Mouse (Mus musculus) heart, embryonic 14.5 days (tissue): ENCODE data around the gene Nomo1. TPM values are rescaled to one million over a fixed set of nuclear protein-coding genes. Genes with fewer than 3 reads are reported as not detected.

Experiments used
- ATAC-seq: fragments of 200-750 bp; cut with Nextera tagmentation; 2 replicates; pipeline ENCODE4 v1.8.0; 2017; ENCODE audit warnings: low read depth, moderate TSS enrichment; ENCODE audit not compliant: insufficient number of reproducible peaks, insufficient read depth, low FRiP score
- H3K27ac ChIP-seq, 2 experiments: fragments of 200-500 bp in 1 of 2; fragments of 300-500 bp in 1 of 2; sonication (generic) in 1 of 2; replicated peaks in 1 of 2; 2 replicates each; pipeline ENCODE4 v1.5.1; 2012 to 2014; ENCODE audit warnings: low read depth in 2 of 2, low read length in 2 of 2, control low read depth in 1 of 2, mild to moderate bottlenecking in 1 of 2, mixed read lengths in 1 of 2; ENCODE audit not compliant: control insufficient read depth in 1 of 2, insufficient read depth in 1 of 2
- H3K27me3 ChIP-seq: fragments of 300-500 bp; sonication (generic); 2 replicates; pipeline ENCODE4 v1.6.1; 2014; ENCODE audit warnings: mild to moderate bottlenecking, low read length, control low read depth; ENCODE audit not compliant: control insufficient read depth, insufficient read depth
- H3K36me3 ChIP-seq: fragments of 300-500 bp; sonication (generic); 2 replicates; pipeline ENCODE4 v1.6.1; 2014; ENCODE audit warnings: mild to moderate bottlenecking, control low read depth, low read length, mixed read lengths; ENCODE audit not compliant: control insufficient read depth, insufficient read depth
- H3K4me1 ChIP-seq, 2 experiments: fragments of 200-500 bp in 1 of 2; fragments of 300-500 bp in 1 of 2; sonication (generic) in 1 of 2; 2 replicates each; pipeline ENCODE4 v1.6.1; 2012 to 2014; ENCODE audit warnings: low read length in 2 of 2, control low read depth in 1 of 2, mixed read lengths in 1 of 2; ENCODE audit not compliant: control insufficient read depth in 2 of 2, insufficient read depth in 2 of 2
- H3K4me2 ChIP-seq: fragments of 300-500 bp; sonication (generic); 2 replicates; pipeline ENCODE4 v1.6.1; 2014; ENCODE audit warnings: mild to moderate bottlenecking, low read length
- H3K4me3 ChIP-seq, 2 experiments: fragments of 200-500 bp in 1 of 2; fragments of 300-500 bp in 1 of 2; sonication (generic) in 1 of 2; 2 replicates each; pipeline ENCODE4 v1.5.1; 2012 to 2014; ENCODE audit warnings: low read length in 2 of 2, mild to moderate bottlenecking in 2 of 2, control low read depth in 1 of 2, low read depth in 1 of 2, moderate library complexity in 1 of 2; ENCODE audit not compliant: control insufficient read depth in 1 of 2, insufficient read depth in 1 of 2
- H3K9ac ChIP-seq: fragments of 300-500 bp; sonication (generic); 2 replicates; pipeline ENCODE4 v1.6.1; 2014; ENCODE audit warnings: mild to moderate bottlenecking, low read length
- H3K9me3 ChIP-seq: fragments of 300-500 bp; sonication (generic); 2 replicates; pipeline ENCODE4 v1.6.1; 2016; ENCODE audit warnings: low read length, control low read depth; ENCODE audit not compliant: control insufficient read depth
- WGBS: fragments of 180-500 bp; shearing (Covaris S2); extraction: QIAGEN DNeasy Blood & Tissue Kit; methylation state at CpG from one replicate; pipeline ENCODE4 v1.1.7; 2014; 5-methylcytosine and 5-hydroxymethylcytosine counted together
- polyA plus RNA-seq: library from polyadenylated mRNA; unstranded; fragments of >200 nt; fragmentation: Nextera tagmentation; extraction: Ambion mirVana; gene quantifications from 2 replicates; pipeline ENCODE4 v1.2.1, GENCODE M21; 2014

Gene Nomo1
- polyA plus RNA-seq, 1 experiment from 2014 or later: 20.3 TPM

GRCm38 (mm10) chr7:46100563-46100962 is 67.1 kb downstream of the Nomo1 start, which contains the start of gene Kcnj11:
TSS of gene Kcnj11 (minus strand) at chr7:46100764.
- H3K4me2 ChIP-seq: peak within 1 kb of the TSS; percentile 68
- H3K4me1 ChIP-seq: peaks cover 16 to 35% of the 10 kb centered on the region in 2 experiments
- no peaks in the 10 kb centered on the region for H3K36me3 ChIP-seq
- no peaks in the 10 kb centered on the region for H3K9me3 ChIP-seq
- peak within 1 kb of the TSS; percentile 49 to 64 for H3K4me3 ChIP-seq
- H3K27me3 ChIP-seq: peaks cover 7% of the 10 kb centered on the region; the same call in 1 of the 2 replicates
- peak; percentile 44; the same call in 1 of the 2 replicates for ATAC-seq
- whole genome bisulfite sequencing: 1% methylated on average over 34 of the region's 34 CpGs
- peak within 1 kb of the TSS; percentile 90 for H3K9ac ChIP-seq
- peak within 1 kb of the TSS; percentile 29 to 97 for H3K27ac ChIP-seq

GRCm38 (mm10) chr7:46103075-46103591 is 69.6 kb downstream of the Nomo1 start:
- 79% methylated on average over 8 of the region's 8 CpGs for WGBS
- Histone ChIP-seq H3K9ac (no peak overlapping the region), H3K4me3 (no peak overlapping the region), H3K4me2 (no peak overlapping the region), H3K36me3 (no peaks in the 10 kb centered on the region), H3K4me1 (peaks cover 6 to 18% of the 10 kb centered on the region in 2 experiments; a peak in 3 of 4 replicates), H3K27me3 (peaks cover 7% of the 10 kb centered on the region; the same call in 1 of the 2 replicates), H3K27ac (no peak overlapping the region), H3K9me3 (no peaks in the 10 kb centered on the region)
- no peak for ATAC-seq

DNA sequence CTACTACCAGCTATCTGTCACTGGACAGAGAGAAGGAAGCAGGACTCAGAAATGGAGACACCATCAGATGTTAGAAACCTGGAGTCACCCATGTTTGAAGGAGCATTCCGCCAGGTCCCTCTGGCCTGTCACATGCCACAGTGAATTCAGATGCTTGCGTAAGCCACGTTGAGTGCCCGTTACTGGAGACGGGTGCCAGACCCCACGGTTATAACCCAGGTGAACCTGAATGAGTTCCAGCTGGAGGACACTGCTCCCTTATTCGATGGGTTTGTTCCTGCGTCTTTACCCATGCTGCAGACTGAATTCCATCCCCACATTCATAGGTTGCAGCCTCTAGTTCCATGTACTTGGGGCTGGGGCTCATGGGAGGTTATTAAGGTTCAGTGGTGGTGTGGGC is 70.3 kb downstream of the Nomo1 start:
- Histone ChIP-seq H3K27me3 (peaks cover 7% of the 10 kb centered on the region; the same call in 1 of the 2 replicates), H3K27ac (no peak overlapping the region), H3K4me1 (peaks cover 4 to 16% of the 10 kb centered on the region in 2 experiments; a peak in 3 of 4 replicates), H3K4me2 (no peak overlapping the region), H3K9me3 (no peaks in the 10 kb centered on the region), H3K4me3 (no peak overlapping the region), H3K36me3 (no peaks in the 10 kb centered on the region), H3K9ac (no peak overlapping the region)
- 86% methylated on average over 8 of the region's 8 CpGs for WGBS
- ATAC-seq: no peak

GRCm38 (mm10) chr7:46104256-46104915 is 70.9 kb downstream of the Nomo1 start:
- H3K27me3 ChIP-seq: peaks cover 7% of the 10 kb centered on the region; the same call in 1 of the 2 replicates
- no peak overlapping the region for H3K9ac ChIP-seq
- no peak overlapping the region for H3K27ac ChIP-seq
- no peak overlapping the region for H3K4me2 ChIP-seq
- no peak for ATAC-seq
- peaks cover 0 to 9% of the 10 kb centered on the region in 2 experiments; a peak in 3 of 4 replicates for H3K4me1 ChIP-seq
- H3K4me3 ChIP-seq: no peak overlapping the region
- WGBS: 81% methylated on average over 27 of the region's 27 CpGs
- no peaks in the 10 kb centered on the region for H3K9me3 ChIP-seq
- no peaks in the 10 kb centered on the region for H3K36me3 ChIP-seq

DNA sequence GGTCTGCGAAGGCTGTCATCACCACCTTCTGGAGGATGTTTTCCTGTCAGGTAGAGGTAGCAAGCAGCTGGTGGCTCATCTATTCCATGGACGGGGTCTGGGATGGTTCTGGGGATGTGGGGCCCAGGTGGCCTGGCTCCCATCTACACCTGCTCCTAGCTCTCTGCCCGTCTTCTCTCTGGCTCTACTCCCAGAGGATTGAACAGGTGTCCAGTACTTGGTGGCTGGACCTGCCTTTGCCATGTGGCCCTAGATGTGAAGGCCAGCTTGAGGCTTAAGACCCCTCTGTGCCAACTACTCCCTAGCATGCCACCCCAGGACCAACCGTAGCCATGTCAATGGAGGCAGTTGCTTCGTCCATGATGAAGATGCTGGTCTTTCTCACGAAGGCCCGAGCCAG is 72.0 kb downstream of the Nomo1 start:
- no peak overlapping the region for H3K9ac ChIP-seq
- 88% methylated on average over 7 of the region's 7 CpGs for WGBS
- no peaks in the 10 kb centered on the region for H3K36me3 ChIP-seq
- no peak overlapping the region for H3K27ac ChIP-seq
- no peaks in the 10 kb centered on the region for H3K9me3 ChIP-seq
- H3K4me3 ChIP-seq: no peak overlapping the region
- H3K4me1 ChIP-seq: 0 out of 4 replicates have a peak, but pooled peaks cover 0 to 4% of the 10 kb centered on the region in 2 experiments
- no peak overlapping the region for H3K4me2 ChIP-seq
- H3K27me3 ChIP-seq: no peaks in the 10 kb centered on the region; the same call in 1 of the 2 replicates
- no peak for ATAC-seq

DNA sequence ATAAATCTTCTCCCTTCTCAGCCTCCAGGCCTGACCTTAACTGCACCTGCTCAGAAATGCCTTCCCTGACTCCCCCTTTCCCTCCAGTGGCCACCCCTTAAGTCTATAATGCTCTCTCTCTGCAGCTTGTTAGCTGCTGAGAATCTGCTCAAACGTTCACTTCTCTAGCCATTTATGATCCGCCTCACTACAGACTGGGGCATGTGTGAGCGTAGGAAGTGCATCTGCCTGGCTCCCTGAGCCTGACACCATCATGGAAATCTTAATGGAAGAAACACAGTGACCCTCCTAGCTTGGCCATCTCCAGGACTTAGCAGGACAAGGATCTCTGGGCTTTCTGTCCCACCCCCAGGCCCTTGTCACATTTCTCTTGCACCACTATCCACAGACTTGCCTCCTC is 76.6 kb downstream of the Nomo1 start:
- no peaks in the 10 kb centered on the region for H3K27me3 ChIP-seq
- WGBS: 81% methylated on average over 3 of the region's 3 CpGs
- no peak overlapping the region for H3K4me3 ChIP-seq
- peaks cover 28 to 31% of the 10 kb centered on the region in 2 experiments for H3K4me1 ChIP-seq
- no peak overlapping the region for H3K4me2 ChIP-seq
- no peak overlapping the region for H3K9ac ChIP-seq
- no peak for ATAC-seq
- H3K36me3 ChIP-seq: no peaks in the 10 kb centered on the region
- H3K9me3 ChIP-seq: no peaks in the 10 kb centered on the region
- no peak overlapping the region for H3K27ac ChIP-seq

- no peak for ATAC-seq
- peaks cover 38 to 42% of the 10 kb centered on the region in 2 experiments for H3K4me1 ChIP-seq
- H3K36me3 ChIP-seq: no peaks in the 10 kb centered on the region
- H3K4me3 ChIP-seq: no peak overlapping the region
- 0 out of 2 replicates have a peak overlapping the region, but pooled peaks have one; percentile 16 for H3K4me2 ChIP-seq
- no peaks in the 10 kb centered on the region for H3K9me3 ChIP-seq
- WGBS: 69% methylated on average over 15 of the region's 15 CpGs
- peak overlapping the region; percentile 48 for H3K9ac ChIP-seq
- peak overlapping the region; percentile 49 to 65; a peak in 3 of 4 replicates for H3K27ac ChIP-seq
- no peaks in the 10 kb centered on the region for H3K27me3 ChIP-seq
Observed at GRCm38 (mm10) chr7:46111212-46111817, 77.8 kb downstream of the Nomo1 start.
